Mouse (Mus musculus) natural killer cell, adult 2 months (primary cell): ENCODE measurements around the gene Itga9.

Experiments
- DNase-seq, 2 experiments: peaks; one replicate each; pipeline ENCODE4 v3.0.0; 2022; ENCODE audit warnings: low spot score in 2 of 2

The Itga9 gene

GRCm38 (mm10) chr9:118684343-118684742, 77.9 kb downstream of the Itga9 start:
- peak in 1 of 2 experiments; percentile 28 for DNase-seq

GRCm38 (mm10) chr9:118686166-118686961, 79.9 kb downstream of the Itga9 start:
- DNase-seq = no peak

GRCm38 (mm10) chr9:118688248-118688647, 81.8 kb downstream of the Itga9 start:
- DNase-seq = no peak

GRCm38 (mm10) chr9:118688921-118689451, 82.5 kb downstream of the Itga9 start:
- DNase-seq = no peak

- DNase-seq = no peak
These were observed 86.8 kb downstream of the Itga9 start for GRCm38 (mm10) chr9:118693256-118693655.

GRCm38 (mm10) chr9:118694420-118694825, 87.9 kb downstream of the Itga9 start:
- DNase-seq = no peak

- DNase-seq = no peak
These were observed 91.7 kb downstream of the Itga9 start for GRCm38 (mm10) chr9:118698191-118698590.

- DNase-seq = no peak
These were observed 93.2 kb downstream of the Itga9 start for GRCm38 (mm10) chr9:118699716-118700115.

- DNase-seq = no peak
These were observed 94.4 kb downstream of the Itga9 start for GRCm38 (mm10) chr9:118700889-118701288.

- no peak for DNase-seq
These were observed 95.3 kb downstream of the Itga9 start for GRCm38 (mm10) chr9:118701791-118702190.

GRCm38 (mm10) chr9:118703146-118703545, 96.7 kb downstream of the Itga9 start:
- no peak for DNase-seq

- peak in 1 of 2 experiments; percentile 38 for DNase-seq
These were observed 99.0 kb downstream of the Itga9 start for GRCm38 (mm10) chr9:118705381-118706074.

GRCm38 (mm10) chr9:118706176-118706975, 99.9 kb downstream of the Itga9 start:
- peak; percentile 5 to 39 for DNase-seq

- DNase-seq = no peak
These were observed 104.1 kb downstream of the Itga9 start for GRCm38 (mm10) chr9:118710625-118711024.

- no peak for DNase-seq
These were observed 105.3 kb downstream of the Itga9 start for GRCm38 (mm10) chr9:118711749-118712148.

- DNase-seq = no peak
These were observed 107.0 kb downstream of the Itga9 start for GRCm38 (mm10) chr9:118713515-118713914.

- DNase-seq = no peak
These were observed 108.0 kb downstream of the Itga9 start for GRCm38 (mm10) chr9:118714536-118714935.

- DNase-seq = peak in 1 of 2 experiments; percentile 36
These were observed 109.6 kb downstream of the Itga9 start for GRCm38 (mm10) chr9:118715971-118716628.

GRCm38 (mm10) chr9:118717436-118717835, 110.9 kb downstream of the Itga9 start:
- no peak for DNase-seq

- no peak for DNase-seq
These were observed 112.0 kb downstream of the Itga9 start for GRCm38 (mm10) chr9:118718511-118718910.

- no peak for DNase-seq
These were observed 114.6 kb downstream of the Itga9 start for GRCm38 (mm10) chr9:118721056-118721455.
